In the genomic region with DNA sequence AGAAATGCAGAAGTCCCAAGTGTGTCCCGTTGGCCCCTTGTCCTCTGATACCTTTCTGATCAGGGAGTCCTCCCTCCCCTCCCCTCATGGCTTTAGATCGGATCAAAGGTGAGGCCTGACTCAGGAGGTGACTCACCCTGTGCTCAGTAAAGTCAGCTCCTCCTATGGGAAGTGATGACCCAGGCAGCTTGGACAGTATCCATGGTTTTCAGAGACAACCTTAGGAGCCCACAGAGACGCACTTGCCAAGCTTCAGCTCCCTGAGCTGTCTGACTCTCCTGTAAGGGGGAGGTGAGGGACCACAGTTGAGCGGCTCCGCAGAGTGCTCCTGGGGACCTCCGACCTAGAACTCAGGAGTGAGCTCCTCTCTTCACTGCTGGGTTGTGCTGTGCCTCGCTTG, we compare ENCODE assay signal across 14 mouse cellular contexts. TPM values are rescaled to one million over a fixed set of nuclear protein-coding genes. Genes with fewer than 3 reads are reported as not detected.
DNase-seq lines count a peak whose midpoint lies in the region; ATAC-seq and TF ChIP-seq lines count a peak whose summit lies in the region.
"Had no signal": no experiment of that assay in that cellular context is flagged by ENCODE, and none has a peak within 500 bp of the region (broad histone marks: within the 10 kb centered on the region; RNA-seq: fewer than 3 reads in every experiment).

No protein-coding gene starts in this region.

- WGBS in heart, embryonic 11.5 days (ENCODE audit: insufficient replicate concordance) = 65% methylated on average over 7 of the region's 7 CpGs
- WGBS in lung, embryonic 15.5 days = 55% methylated on average over 7 of the region's 7 CpGs
- WGBS in small intestine, adult 2 months = 31% methylated on average over 7 of the region's 7 CpGs
- WGBS in midbrain, embryonic 11.5 days = 68% methylated on average over 7 of the region's 7 CpGs

- TF ChIP-seq CTCF in small intestine, adult 2 months (IDR thresholded peaks at IDR 0.05; ENCODE audit: extremely low read depth, insufficient read length, insufficient replicate concordance, low read depth, low read length) = peak; percentile 24; the same call in 1 of the 2 replicates

- no peak overlapping the region for H3K27ac ChIP-seq in heart, embryonic 11.5 days (ENCODE audit: low read depth, low read length)
- H3K27ac ChIP-seq in lung, embryonic 15.5 days = 0 out of 2 replicates have a peak overlapping the region, but pooled peaks have one; percentile 4
- peak overlapping the region; percentile 100 for H3K27ac ChIP-seq in small intestine, adult 2 months (ENCODE audit: insufficient read depth, low read depth, low read length)
- H3K27ac ChIP-seq in midbrain, embryonic 11.5 days (ENCODE audit: low read depth, low read length) = no peak overlapping the region
- H3K27ac ChIP-seq: hindbrain, embryonic 12.5 days; midbrain, embryonic 10.5 days; neural tube, embryonic 12.5 days had no signal

- no peak overlapping the region for H3K4me3 ChIP-seq in heart, embryonic 11.5 days (ENCODE audit: low read depth, low read length)
- H3K4me3 ChIP-seq in lung, embryonic 15.5 days = no peak overlapping the region
- peak overlapping the region; percentile 45 for H3K4me3 ChIP-seq in small intestine, adult 2 months (ENCODE audit: low read depth, low read length)
- H3K4me3 ChIP-seq in midbrain, embryonic 11.5 days (ENCODE audit: low read depth, low read length) = no peak overlapping the region
- H3K4me3 ChIP-seq: hindbrain, embryonic 12.5 days; midbrain, embryonic 10.5 days; neural tube, embryonic 12.5 days had no signal

- peak; percentile 95 for DNase-seq in heart, adult 11 months
- no peak for DNase-seq in lung, postnatal 4 days
- peak; percentile 32 for DNase-seq in adipocyte (ENCODE audit: low spot score)
- no peak for DNase-seq in midbrain, embryonic 11.5 days (ENCODE audit: low spot score, missing footprints)
- no peak for DNase-seq in spleen, postnatal 14 days (ENCODE audit: low spot score in 2 of 2)
- DNase-seq: cerebellum, adult 11 months; gastrocnemius, postnatal 14 days; liver, postnatal 0 days had no signal

- H3K4me2 ChIP-seq in heart, embryonic 11.5 days = no peak overlapping the region
- H3K4me2 ChIP-seq in lung, embryonic 15.5 days = no peak overlapping the region
- H3K4me2 ChIP-seq in midbrain, embryonic 11.5 days = no peak overlapping the region
- H3K4me2 ChIP-seq: hindbrain, embryonic 12.5 days; neural tube, embryonic 12.5 days had no signal

- H3K4me1 ChIP-seq in heart, embryonic 11.5 days (ENCODE audit: control insufficient read depth, insufficient read depth, low read length) = peaks cover 30% of the 10 kb centered on the region
- peaks cover 36% of the 10 kb centered on the region for H3K4me1 ChIP-seq in lung, embryonic 15.5 days
- H3K4me1 ChIP-seq in small intestine, adult 2 months (ENCODE audit: control insufficient read depth, insufficient read depth, insufficient read length, low read length) = peaks cover 44% of the 10 kb centered on the region
- H3K4me1 ChIP-seq in midbrain, embryonic 11.5 days (ENCODE audit: control insufficient read depth, insufficient read depth, low read length) = no peaks in the 10 kb centered on the region
- H3K4me1 ChIP-seq: neural tube, embryonic 12.5 days had no signal

- H3K9ac ChIP-seq in heart, embryonic 11.5 days (ENCODE audit: low read depth, low read length) = no peak overlapping the region
- no peak overlapping the region for H3K9ac ChIP-seq in lung, embryonic 15.5 days
- H3K9ac ChIP-seq in midbrain, embryonic 11.5 days (ENCODE audit: low read length) = no peak overlapping the region
- H3K9ac ChIP-seq: hindbrain, embryonic 12.5 days; liver, postnatal 0 days; neural tube, embryonic 12.5 days had no signal

- peak; percentile 64; the same call in 1 of the 2 replicates for TF ChIP-seq POLR2A in small intestine, adult 2 months (IDR thresholded peaks at IDR 0.05; ENCODE audit: low read depth, low read length)

- no peaks in the 10 kb centered on the region for H3K9me3 ChIP-seq in heart, embryonic 11.5 days (replicated peaks; ENCODE audit: control insufficient read depth, low read length)
- no peaks in the 10 kb centered on the region for H3K9me3 ChIP-seq in lung, embryonic 15.5 days
- H3K9me3 ChIP-seq in midbrain, embryonic 11.5 days (ENCODE audit: control insufficient read depth, low read length) = no peaks in the 10 kb centered on the region
- H3K9me3 ChIP-seq: hindbrain, embryonic 12.5 days; midbrain, embryonic 10.5 days; neural tube, embryonic 12.5 days had no signal

- H3K27me3 ChIP-seq in heart, embryonic 11.5 days (ENCODE audit: control insufficient read depth, insufficient read depth, low read length) = no peaks in the 10 kb centered on the region
- H3K27me3 ChIP-seq in lung, embryonic 15.5 days = no peaks in the 10 kb centered on the region
- no peaks in the 10 kb centered on the region for H3K27me3 ChIP-seq in small intestine, adult 2 months (ENCODE audit: control insufficient read depth, insufficient read depth, low read length)
- no peaks in the 10 kb centered on the region for H3K27me3 ChIP-seq in midbrain, embryonic 11.5 days (ENCODE audit: control insufficient read depth, insufficient read depth, low read length)
- H3K27me3 ChIP-seq: hindbrain, embryonic 12.5 days; neural tube, embryonic 12.5 days had no signal

- ATAC-seq in heart, embryonic 11.5 days (replicated peaks; ENCODE audit: insufficient number of reproducible peaks, low FRiP score, low TSS enrichment) = no peak
- ATAC-seq in lung, embryonic 15.5 days (ENCODE audit: borderline replicate concordance, extremely low read depth, low FRiP score, low TSS enrichment) = no peak
- no peak for ATAC-seq in midbrain, embryonic 11.5 days (ENCODE audit: low FRiP score)
- ATAC-seq: liver, postnatal 0 days had no signal

- no peaks in the 10 kb centered on the region for H3K36me3 ChIP-seq in heart, embryonic 11.5 days (ENCODE audit: control insufficient read depth, insufficient read depth, low read length)
- no peaks in the 10 kb centered on the region for H3K36me3 ChIP-seq in lung, embryonic 15.5 days
- no peaks in the 10 kb centered on the region for H3K36me3 ChIP-seq in small intestine, adult 2 months (ENCODE audit: control insufficient read depth, insufficient read depth, low read length)
- H3K36me3 ChIP-seq in midbrain, embryonic 11.5 days (ENCODE audit: control insufficient read depth, insufficient read depth, low read length) = no peaks in the 10 kb centered on the region
- H3K36me3 ChIP-seq: hindbrain, embryonic 12.5 days; midbrain, embryonic 10.5 days; neural tube, embryonic 12.5 days had no signal

RNA-seq across cellular contexts. Expression of a gene that starts 56.3 kb away (rescaled TPM):
- 128 and 152 TPM in 2 replicates for polyA plus RNA-seq in heart, embryonic 11.5 days (2014; fragmentation: Nextera tagmentation; extraction: Ambion mirVana)
- polyA plus RNA-seq in lung, embryonic 15.5 days (2015; fragmentation: Nextera tagmentation; extraction: Ambion mirVana) = 77.1 and 81.4 TPM in 2 replicates
- polyA plus RNA-seq in small intestine, adult 2 months (2012; rRNA removed) = 23.5 and 49.8 TPM in 2 replicates
- 28.5 and 28.7 TPM in 2 replicates for polyA plus RNA-seq in midbrain, embryonic 11.5 days (2014; fragmentation: Nextera tagmentation; extraction: Ambion mirVana)

Comparison
In these comparisons a context has a peak if more than half of its experiments do, and no peak if none do; other contexts are left out.
1. DNase-seq: peak in heart, adult 11 months (single experiment) and adipocyte (single experiment); none in lung, postnatal 4 days (0 of 2), midbrain, embryonic 11.5 days (single experiment) and spleen, postnatal 14 days (0 of 2).
2. H3K27ac ChIP-seq: peak in lung, embryonic 15.5 days (single experiment) and small intestine, adult 2 months (single experiment); none in heart, embryonic 11.5 days (single experiment) and midbrain, embryonic 11.5 days (single experiment).